Mouse (Mus musculus): Measurements from ENCODE around the gene Fbxw4.

Fbxw4 gene

DNA sequence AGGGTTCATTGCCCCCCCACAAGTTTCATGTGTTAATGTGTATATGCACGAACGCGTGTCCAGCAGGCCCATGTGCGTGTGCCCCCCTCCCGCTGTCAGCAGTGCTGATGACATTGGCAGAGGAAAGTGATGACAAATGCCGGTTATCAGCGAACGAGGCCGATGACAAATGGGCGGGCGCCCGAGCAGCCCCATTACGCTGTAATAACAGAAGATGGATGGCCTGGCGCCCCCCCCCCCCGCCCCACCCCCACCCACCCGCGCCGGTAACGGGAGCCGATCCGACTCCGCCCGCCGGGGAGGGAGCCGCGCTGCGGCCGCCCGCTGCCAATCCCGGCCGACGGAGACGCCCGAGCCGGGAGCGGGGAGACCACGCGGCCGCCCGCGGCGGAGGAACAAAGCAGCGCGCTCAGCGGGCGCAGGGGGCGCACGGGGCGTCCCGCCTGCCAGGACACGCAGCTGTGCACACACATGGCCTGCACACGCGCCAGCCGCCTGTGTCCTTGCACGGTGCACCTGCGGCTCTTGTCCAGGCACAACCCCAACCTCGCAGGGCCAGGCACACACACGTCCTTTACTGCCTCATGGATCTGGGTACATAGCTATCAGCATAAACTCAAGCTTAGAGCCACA, 118.6 kb downstream of the Fbxw4 start:
- DNase-seq (ENCODE audit: low spot score in 2 of 2) = peak in 1 of 2 experiments; percentile 49

DNA sequence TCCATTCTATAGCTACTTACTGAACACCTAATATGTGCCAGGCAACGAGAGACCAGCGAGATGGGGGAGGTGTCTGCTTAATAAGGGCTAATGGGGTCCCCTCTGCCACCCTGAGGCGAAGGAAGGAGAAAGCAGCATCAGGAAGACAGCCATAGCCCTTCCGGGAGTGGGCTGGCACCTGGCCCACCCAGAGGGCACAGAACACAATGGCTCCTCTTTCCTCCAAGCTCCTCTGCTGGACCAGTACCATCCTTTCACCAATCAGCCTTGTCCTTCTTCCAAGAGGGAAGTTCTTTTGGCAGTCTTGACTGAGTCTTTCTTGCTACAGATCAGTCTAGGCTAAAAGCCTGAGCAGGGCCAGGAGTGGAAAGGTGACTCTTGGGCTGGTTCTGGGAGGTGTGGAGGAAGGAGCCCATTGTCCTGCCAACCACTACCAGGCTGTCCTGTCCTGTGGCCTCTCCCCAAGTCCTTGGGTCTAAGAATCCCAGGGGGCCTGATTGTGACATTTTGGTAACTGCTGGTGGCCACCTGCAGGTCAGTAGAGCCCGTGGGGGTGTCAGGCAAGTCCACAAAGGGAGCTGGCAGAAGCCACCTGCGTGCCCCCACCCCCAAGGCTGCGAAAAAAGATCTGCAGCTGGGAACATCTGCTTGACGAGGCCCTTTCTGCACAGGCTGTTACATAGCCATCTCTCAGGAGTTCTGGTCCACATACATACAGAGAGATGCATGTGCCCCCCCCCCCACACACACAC, 119.3 kb downstream of the Fbxw4 start:
- no peak for DNase-seq (ENCODE audit: low spot score in 2 of 2)

GRCm38 (mm10) chr19:45537505-45537904, 122.6 kb downstream of the Fbxw4 start:
- peak; percentile 53 to 60 for DNase-seq (ENCODE audit: low spot score in 2 of 2)

DNA sequence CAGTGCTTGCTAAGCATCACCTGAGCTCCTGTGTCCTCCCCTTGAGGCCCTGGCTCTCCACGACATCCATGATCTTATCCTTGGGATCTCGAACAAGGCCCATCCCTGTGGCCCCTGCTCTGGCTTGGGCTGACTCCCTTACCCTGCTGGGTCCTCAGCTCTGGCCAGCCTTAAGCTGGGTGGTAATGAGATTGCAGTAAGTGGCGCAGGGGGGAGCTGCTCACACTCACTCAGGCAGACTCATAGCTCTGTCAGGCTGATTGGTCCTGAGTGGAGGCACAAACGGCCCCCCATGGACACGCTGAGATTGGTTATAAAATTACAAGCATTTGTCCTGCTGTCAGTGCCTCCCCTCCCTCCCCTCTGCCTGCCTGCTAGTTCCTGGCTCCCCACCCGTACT, 124.2 kb downstream of the Fbxw4 start:
- DNase-seq (ENCODE audit: low spot score in 2 of 2) = no peak

GRCm38 (mm10) chr19:45535214-45535735, 124.8 kb downstream of the Fbxw4 start:
- no peak for DNase-seq (ENCODE audit: low spot score in 2 of 2)

DNA sequence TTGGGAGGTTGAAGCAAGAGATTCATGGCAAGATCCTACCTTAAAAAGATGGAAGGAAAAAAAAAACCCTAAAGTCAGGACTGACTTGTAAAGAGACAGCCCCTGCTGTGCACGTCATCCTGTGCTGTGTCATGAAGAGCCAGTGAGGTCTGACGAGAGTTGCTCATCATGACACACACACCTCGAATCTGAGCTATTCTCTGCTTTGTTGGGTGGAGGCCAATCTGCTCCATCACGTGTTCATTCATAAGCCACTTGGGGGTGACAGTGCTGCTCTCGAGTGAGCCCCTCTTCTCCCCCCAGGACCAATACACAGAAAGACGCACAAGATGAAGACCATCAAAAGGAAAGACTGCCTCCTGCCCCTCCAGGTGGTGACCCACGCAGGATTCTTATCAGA, 126.5 kb downstream of the Fbxw4 start:
- DNase-seq (ENCODE audit: low spot score in 2 of 2) = no peak

- DNase-seq (ENCODE audit: low spot score in 2 of 2) = no peak
Observed at GRCm38 (mm10) chr19:45531554-45531953, 128.6 kb downstream of the Fbxw4 start.

DNA sequence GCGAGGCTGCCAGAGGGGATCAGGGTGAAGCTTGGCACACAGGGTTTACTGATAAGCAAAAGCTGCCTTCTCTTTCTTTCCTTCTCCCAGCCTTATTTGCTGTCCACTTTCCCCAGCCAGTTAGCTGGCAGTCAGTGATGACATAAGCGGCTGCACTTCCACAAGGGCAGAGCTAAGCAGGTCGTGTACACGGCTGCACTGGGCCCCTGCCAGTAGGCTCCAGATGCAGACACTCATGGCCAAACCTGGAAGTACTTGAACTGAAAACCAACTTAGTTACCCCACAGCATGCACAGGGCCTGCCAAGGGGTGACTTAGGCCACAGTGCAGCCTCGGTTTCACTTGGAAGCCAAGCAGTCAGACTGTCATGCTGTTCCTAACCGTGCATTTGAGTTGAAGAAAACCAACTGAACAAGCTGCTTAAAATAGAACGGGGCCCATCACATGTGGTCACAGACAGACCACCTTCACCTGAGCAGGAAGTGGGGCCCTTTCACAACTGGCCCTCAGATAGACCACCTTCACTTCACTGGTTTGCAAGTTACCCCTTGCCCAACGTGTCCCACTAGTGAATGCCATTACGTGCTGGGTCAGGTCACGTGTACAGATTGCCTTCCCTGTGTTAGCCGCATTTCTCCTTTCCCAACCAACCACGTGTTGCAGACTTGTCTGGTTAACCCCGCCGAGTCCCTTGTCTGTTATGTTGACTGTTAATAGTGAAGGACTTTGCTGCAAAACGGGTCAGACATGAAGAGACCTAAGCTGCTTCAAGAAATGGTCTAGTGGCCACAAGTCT, 129.7 kb downstream of the Fbxw4 start:
- DNase-seq (ENCODE audit: low spot score in 2 of 2) = no peak

DNA sequence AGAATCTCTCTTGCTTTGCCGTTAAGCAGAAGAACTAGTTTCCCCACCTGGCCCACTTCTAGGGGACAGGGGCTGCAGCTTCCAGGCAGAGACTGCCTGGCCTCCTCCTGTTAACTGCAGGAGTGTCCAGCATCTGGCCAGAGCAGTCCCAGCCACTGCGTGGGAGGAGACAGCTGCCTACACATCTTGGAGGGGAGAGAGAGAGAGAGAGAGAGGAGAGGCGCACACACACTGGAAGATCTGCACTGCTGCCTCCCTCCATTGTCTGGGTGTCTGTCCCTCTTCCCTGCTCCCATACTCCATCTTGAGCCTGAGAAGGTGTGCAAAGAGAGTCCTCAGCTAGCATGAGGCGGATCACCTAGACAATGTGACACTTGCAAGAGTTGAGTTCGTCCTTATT, 130.8 kb downstream of the Fbxw4 start:
- no peak for DNase-seq (ENCODE audit: low spot score in 2 of 2)
